Mouse (Mus musculus): ENCODE results near the gene Pitx3.
"Not testable (repeated sequence)": the region's sequence is repeated elsewhere in the genome, so short reads cannot be mapped to it uniquely, and the experiment has no call there.

Pitx3 gene

GRCm38 (mm10) chr19:46131694-46132525, 16.2 kb downstream of the Pitx3 start, which contains the start of gene Elovl3:
Gene Elovl3, plus strand, starts transcription at chr19:46131897.
- peak; percentile 14 to 20 for DNase-seq

- DNase-seq, result no peak
Measured at GRCm38 (mm10) chr19:46131283-46131682, 16.8 kb downstream of the Pitx3 start.

- DNase-seq, result not testable (repeated sequence)
Measured at GRCm38 (mm10) chr19:46129737-46130136, 18.4 kb downstream of the Pitx3 start.

- DNase-seq, result no peak
Measured at GRCm38 (mm10) chr19:46126301-46126700, 21.8 kb downstream of the Pitx3 start.

DNA sequence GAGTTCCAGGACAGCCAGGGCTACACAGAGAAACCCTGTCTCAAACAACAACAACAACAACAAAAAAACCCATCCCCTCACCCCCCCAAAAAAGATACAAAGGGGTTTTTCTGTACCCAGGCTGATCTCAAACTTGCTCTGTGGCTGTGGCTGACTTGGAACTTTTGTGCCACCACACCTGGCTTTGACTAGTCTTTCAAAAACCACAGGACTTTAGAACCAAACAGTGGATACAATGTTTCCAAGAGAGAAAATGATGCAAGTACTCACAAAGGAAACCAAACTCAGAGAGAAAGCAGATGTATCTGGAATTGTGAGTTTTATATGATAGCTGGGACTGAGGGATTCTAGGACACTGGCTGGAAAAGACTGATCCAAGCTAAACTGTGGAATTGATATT, 23.5 kb downstream of the Pitx3 start:
- no peak for DNase-seq

DNA sequence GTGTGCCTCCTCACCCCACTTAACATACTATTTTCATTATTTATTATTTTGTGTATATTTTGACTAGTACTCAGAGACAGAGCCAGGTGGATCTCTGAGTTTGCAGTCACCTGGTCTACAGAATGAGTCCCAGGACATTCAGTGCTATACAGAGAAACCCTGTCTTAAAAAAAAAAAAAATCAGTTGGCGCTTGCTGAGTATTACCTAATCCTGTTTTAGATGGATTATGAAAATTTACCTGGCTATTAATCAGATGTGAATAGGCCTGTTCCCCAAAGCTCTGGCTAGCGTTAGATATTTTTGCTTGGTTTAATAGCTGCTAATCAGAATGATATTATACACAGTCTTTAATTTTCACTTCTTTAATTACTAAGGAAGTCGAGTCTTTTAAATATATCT, 24.2 kb downstream of the Pitx3 start:
- no peak for DNase-seq

- DNase-seq, result no peak
Measured at GRCm38 (mm10) chr19:46120872-46121271, 27.3 kb downstream of the Pitx3 start.

DNA sequence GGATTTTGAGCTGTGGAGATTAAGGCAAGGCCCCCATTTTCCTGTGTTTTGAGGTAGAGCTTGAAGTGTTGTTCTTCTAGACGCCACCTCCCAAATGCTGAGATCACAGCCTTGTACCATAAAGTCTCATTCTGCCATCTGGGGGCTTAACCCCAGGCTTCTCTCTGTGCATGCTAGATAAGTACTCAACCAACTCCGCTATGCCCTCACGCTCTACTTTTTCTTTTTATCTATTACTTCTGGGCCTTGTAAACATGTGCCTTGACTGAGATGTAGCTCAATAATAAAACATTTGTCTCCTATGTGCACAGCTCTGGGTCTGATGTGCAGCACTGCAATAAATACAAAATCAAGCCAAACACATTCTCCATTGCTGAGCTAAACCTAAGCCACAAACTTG, 28.7 kb downstream of the Pitx3 start:
- DNase-seq, result no peak

DNA sequence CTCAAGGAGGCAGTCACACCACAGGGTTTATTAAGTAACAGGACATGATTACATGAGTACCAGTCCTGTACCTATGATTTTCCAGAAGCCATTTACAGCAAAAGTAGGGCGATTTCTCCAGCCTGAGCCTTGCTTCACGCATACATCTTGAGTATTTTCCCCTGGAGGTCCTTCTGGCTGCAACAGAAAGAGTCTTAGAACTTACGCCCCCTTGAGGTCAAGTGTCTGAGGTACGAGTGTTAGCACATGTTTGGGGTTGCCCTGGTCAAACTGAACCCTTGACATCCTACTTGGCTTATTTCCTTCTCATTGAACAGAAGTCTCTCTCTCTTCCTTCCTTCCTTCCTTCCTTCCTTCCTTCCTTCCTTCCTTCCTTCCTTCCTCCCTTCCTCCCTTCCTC, 33.5 kb downstream of the Pitx3 start:
- DNase-seq, result peak in 1 of 2 experiments; percentile 7

DNA sequence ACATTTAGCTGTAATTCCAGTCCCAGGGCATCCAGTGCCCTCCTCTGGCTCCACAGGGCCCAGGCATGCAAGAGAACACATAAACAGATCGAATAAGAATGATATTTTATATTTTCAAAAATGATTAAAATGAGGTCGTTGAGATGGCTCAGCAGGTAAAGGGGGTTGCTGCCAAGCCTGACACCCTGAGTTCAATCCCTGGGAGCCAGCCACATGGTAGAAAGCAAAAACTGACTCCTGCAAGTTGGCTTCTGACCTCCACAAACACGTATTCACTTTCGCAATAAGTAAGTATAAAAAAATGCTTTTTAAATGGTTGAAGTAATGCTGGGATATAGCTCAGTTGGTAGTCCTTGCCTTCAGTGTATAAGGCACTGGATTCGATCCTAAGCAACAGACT, 37.3 kb downstream of the Pitx3 start:
- no peak for DNase-seq

DNA sequence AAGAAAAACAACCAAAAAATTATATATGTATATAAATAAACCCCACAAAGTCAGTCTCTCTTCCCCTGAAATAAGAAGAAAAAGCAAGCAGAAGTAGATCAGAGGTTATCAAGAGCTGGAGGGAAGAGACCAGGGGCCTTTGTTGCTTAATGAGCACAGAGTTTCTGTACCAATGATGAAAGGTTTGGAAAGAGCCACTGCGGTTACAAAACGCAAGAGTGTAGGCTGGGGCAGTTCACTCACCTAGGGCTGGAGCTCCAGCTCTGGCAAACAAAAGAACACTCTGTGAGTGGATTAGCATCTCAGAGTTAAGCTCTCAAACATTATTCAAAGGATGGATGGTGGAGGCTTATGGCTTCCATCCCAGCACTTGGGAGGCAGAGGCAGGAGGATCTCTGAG, 37.9 kb downstream of the Pitx3 start:
- no peak for DNase-seq

GRCm38 (mm10) chr19:46104187-46104557, 44.0 kb downstream of the Pitx3 start:
- no peak for DNase-seq

- DNase-seq, result no peak
Measured at GRCm38 (mm10) chr19:46103437-46104186, 44.5 kb downstream of the Pitx3 start.

- no peak for DNase-seq
Measured at GRCm38 (mm10) chr19:46099561-46099960, 48.6 kb downstream of the Pitx3 start.

DNA sequence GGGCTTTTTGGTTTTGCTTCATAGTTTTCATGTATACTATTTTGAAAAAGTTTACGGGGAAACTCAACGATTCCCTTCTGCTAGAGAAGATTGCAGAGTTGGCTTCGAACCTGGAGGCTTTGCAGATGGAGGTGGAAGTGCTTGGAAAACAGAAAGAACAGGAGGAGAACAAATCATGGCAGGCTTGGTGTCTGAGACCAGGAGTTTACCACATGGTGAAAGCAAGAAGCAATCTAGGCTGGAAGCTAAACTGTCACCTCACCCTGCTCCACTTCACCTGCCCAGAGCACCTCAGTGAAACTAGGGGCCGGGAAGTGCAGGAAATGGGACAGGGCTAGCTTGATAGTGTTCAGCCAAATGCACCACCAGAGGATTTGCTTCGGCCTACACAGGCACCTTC, 51.7 kb downstream of the Pitx3 start:
- DNase-seq, result no peak

DNA sequence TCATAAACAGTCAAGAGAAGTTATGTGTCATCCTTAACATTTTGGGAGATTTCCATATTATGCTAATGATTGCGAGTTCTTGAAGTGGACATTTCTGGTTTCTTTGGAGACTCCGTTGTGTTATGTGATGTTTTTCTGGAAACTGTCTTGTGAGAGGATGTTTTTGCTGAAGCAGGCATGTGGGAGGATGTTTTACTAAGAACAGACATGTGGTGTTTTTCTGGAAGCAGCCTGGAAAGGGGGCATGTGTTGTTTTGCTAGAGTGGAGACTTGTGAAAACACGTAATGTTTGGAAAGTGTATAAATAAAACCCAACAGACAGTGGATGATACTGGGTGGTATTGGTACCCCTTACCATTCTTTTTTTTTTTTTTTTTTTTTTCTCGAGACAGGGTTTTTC, 52.8 kb downstream of the Pitx3 start:
- no peak for DNase-seq

- DNase-seq, result no peak
Measured at GRCm38 (mm10) chr19:46094144-46094543, 54.0 kb downstream of the Pitx3 start.

- no peak for DNase-seq
Measured at GRCm38 (mm10) chr19:46091641-46092040, 56.5 kb downstream of the Pitx3 start.

DNA sequence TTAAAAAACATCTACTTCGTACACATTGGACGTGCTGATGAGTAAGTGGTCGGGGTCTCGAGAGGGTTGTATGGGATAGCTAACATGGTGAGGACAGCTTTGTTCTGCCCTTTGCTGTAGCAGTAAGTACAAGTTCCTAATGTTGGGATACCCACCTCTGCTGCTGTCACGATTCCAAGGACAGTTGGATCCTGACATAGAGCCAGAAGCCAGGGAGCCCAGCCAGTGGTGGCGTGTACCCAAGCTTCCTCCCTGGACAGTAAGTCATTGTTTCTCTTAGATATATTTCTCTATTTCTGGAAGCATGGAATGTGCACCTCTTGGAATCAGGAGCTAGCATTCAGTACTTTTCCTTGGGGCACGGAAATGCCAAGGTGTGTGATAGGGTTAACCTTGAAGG, 60.3 kb downstream of the Pitx3 start:
- no peak for DNase-seq

- peak; percentile 74 to 77 for DNase-seq
Measured at GRCm38 (mm10) chr19:46086337-46086736, 61.8 kb downstream of the Pitx3 start.

Measured in B cell, adult 2 months (primary cell).